Mouse (Mus musculus): ENCODE results near the gene Vps13d. TPM values are rescaled to one million over a fixed set of nuclear protein-coding genes. Genes with fewer than 3 reads are reported as not detected.

The Vps13d gene
- polyA plus RNA-seq, 1 experiment from 2014 or later = 10.3 TPM

GRCm38 (mm10) chr4:145222064-145222463, 27.3 kb upstream of the Vps13d start:
- Histone ChIP-seq H3K4me3 (ENCODE audit: low read depth, low read length) (no peak overlapping the region), H3K27me3 (replicated peaks; ENCODE audit: insufficient read depth, low read length) (no peaks in the 10 kb centered on the region), H3K4me1 (ENCODE audit: insufficient read depth, low read depth, low read length) (no peaks in the 10 kb centered on the region), H3K4me2 (replicated peaks; ENCODE audit: low read depth, low read length) (no peak overlapping the region), H3K36me3 (ENCODE audit: insufficient read depth, low read length) (no peaks in the 10 kb centered on the region), H3K9ac (replicated peaks; ENCODE audit: low read depth) (no peak overlapping the region), H3K27ac (ENCODE audit: low read length) (no peak overlapping the region), H3K9me3 (ENCODE audit: low read length) (no peaks in the 10 kb centered on the region)
- WGBS = 70% methylated on average over 8 of the region's 8 CpGs
- ATAC-seq (peak; percentile 26; the same call in 1 of the 2 replicates), DNase-seq (ENCODE audit: low spot score) (no peak)
- TF ChIP-seq EP300 (IDR thresholded peaks at IDR 0.05) (no peak), CTCF (IDR thresholded peaks at IDR 0.05) (no peak)

- TF ChIP-seq EP300 (IDR thresholded peaks at IDR 0.05) (no peak), CTCF (IDR thresholded peaks at IDR 0.05) (no peak)
- Histone ChIP-seq H3K4me1 (ENCODE audit: insufficient read depth, low read depth, low read length) (no peaks in the 10 kb centered on the region), H3K27me3 (replicated peaks; ENCODE audit: insufficient read depth, low read length) (no peaks in the 10 kb centered on the region), H3K27ac (ENCODE audit: low read length) (no peak overlapping the region), H3K4me2 (replicated peaks; ENCODE audit: low read depth, low read length) (no peak overlapping the region), H3K9ac (replicated peaks; ENCODE audit: low read depth) (no peak overlapping the region), H3K9me3 (ENCODE audit: low read length) (no peaks in the 10 kb centered on the region), H3K36me3 (ENCODE audit: insufficient read depth, low read length) (no peaks in the 10 kb centered on the region), H3K4me3 (ENCODE audit: low read depth, low read length) (no peak overlapping the region)
- ATAC-seq (no peak), DNase-seq (ENCODE audit: low spot score) (no peak)
- WGBS = 66% methylated on average over 2 of the region's 2 CpGs
Measured at GRCm38 (mm10) chr4:145221379-145221778, 26.6 kb upstream of the Vps13d start.

GRCm38 (mm10) chr4:145220001-145220400, 25.2 kb upstream of the Vps13d start:
- Histone ChIP-seq H3K36me3 (ENCODE audit: insufficient read depth, low read length) (no peaks in the 10 kb centered on the region), H3K9me3 (ENCODE audit: low read length) (no peaks in the 10 kb centered on the region), H3K27me3 (replicated peaks; ENCODE audit: insufficient read depth, low read length) (no peaks in the 10 kb centered on the region), H3K27ac (ENCODE audit: low read length) (no peak overlapping the region), H3K4me3 (ENCODE audit: low read depth, low read length) (no peak overlapping the region), H3K4me1 (ENCODE audit: insufficient read depth, low read depth, low read length) (no peaks in the 10 kb centered on the region), H3K9ac (replicated peaks; ENCODE audit: low read depth) (no peak overlapping the region), H3K4me2 (replicated peaks; ENCODE audit: low read depth, low read length) (no peak overlapping the region)
- no peak for ATAC-seq
- DNase-seq (ENCODE audit: low spot score) = no peak
- WGBS = 73% methylated on average over 1 of the region's 1 CpGs
- TF ChIP-seq CTCF (IDR thresholded peaks at IDR 0.05) (no peak), EP300 (IDR thresholded peaks at IDR 0.05) (no peak)

GRCm38 (mm10) chr4:145219240-145219985, 24.6 kb upstream of the Vps13d start:
- DNase-seq (ENCODE audit: low spot score) (peak; percentile 44), ATAC-seq (no peak)
- H3K4me1 ChIP-seq (ENCODE audit: insufficient read depth, low read depth, low read length) = no peaks in the 10 kb centered on the region
- H3K9ac ChIP-seq (replicated peaks; ENCODE audit: low read depth) = no peak overlapping the region
- H3K27me3 ChIP-seq (replicated peaks; ENCODE audit: insufficient read depth, low read length) = no peaks in the 10 kb centered on the region
- H3K27ac ChIP-seq (ENCODE audit: low read length) = no peak overlapping the region
- WGBS = 58% methylated on average over 15 of the region's 15 CpGs
- no peak overlapping the region for H3K4me3 ChIP-seq (ENCODE audit: low read depth, low read length)
- no peaks in the 10 kb centered on the region for H3K9me3 ChIP-seq (ENCODE audit: low read length)
- no peak for TF ChIP-seq EP300 (IDR thresholded peaks at IDR 0.05)
- peak; percentile 69 for TF ChIP-seq CTCF (IDR thresholded peaks at IDR 0.05)
- H3K4me2 ChIP-seq (replicated peaks; ENCODE audit: low read depth, low read length) = no peak overlapping the region
- no peaks in the 10 kb centered on the region for H3K36me3 ChIP-seq (ENCODE audit: insufficient read depth, low read length)

GRCm38 (mm10) chr4:145217837-145218236, 23.0 kb upstream of the Vps13d start:
- no peaks in the 10 kb centered on the region for H3K27me3 ChIP-seq (replicated peaks; ENCODE audit: insufficient read depth, low read length)
- H3K4me2 ChIP-seq (replicated peaks; ENCODE audit: low read depth, low read length) = no peak overlapping the region
- H3K9ac ChIP-seq (replicated peaks; ENCODE audit: low read depth) = no peak overlapping the region
- TF ChIP-seq EP300 (IDR thresholded peaks at IDR 0.05) (no peak), CTCF (IDR thresholded peaks at IDR 0.05) (no peak)
- WGBS = 58% methylated on average over 5 of the region's 5 CpGs
- no peaks in the 10 kb centered on the region for H3K9me3 ChIP-seq (ENCODE audit: low read length)
- no peak overlapping the region for H3K27ac ChIP-seq (ENCODE audit: low read length)
- no peak overlapping the region for H3K4me3 ChIP-seq (ENCODE audit: low read depth, low read length)
- ATAC-seq (no peak), DNase-seq (ENCODE audit: low spot score) (no peak)
- no peaks in the 10 kb centered on the region for H3K4me1 ChIP-seq (ENCODE audit: insufficient read depth, low read depth, low read length)
- H3K36me3 ChIP-seq (ENCODE audit: insufficient read depth, low read length) = no peaks in the 10 kb centered on the region

- 84% methylated on average over 6 of the region's 6 CpGs for WGBS
- H3K36me3 ChIP-seq (ENCODE audit: insufficient read depth, low read length) = no peaks in the 10 kb centered on the region
Measured at GRCm38 (mm10) chr4:145217046-145217445, 22.2 kb upstream of the Vps13d start.

More at GRCm38 (mm10) chr4:145217046-145217445, 22.2 kb upstream of the Vps13d start:
- DNase-seq (ENCODE audit: low spot score) = no peak
- no peaks in the 10 kb centered on the region for H3K4me1 ChIP-seq (ENCODE audit: insufficient read depth, low read depth, low read length)
- no peak overlapping the region for H3K4me3 ChIP-seq (ENCODE audit: low read depth, low read length)
- H3K9me3 ChIP-seq (ENCODE audit: low read length) = no peaks in the 10 kb centered on the region
- H3K4me2 ChIP-seq (replicated peaks; ENCODE audit: low read depth, low read length) = no peak overlapping the region
- TF ChIP-seq EP300 (IDR thresholded peaks at IDR 0.05) (no peak), CTCF (IDR thresholded peaks at IDR 0.05) (no peak)
- H3K27ac ChIP-seq (ENCODE audit: low read length) = no peak overlapping the region
- H3K9ac ChIP-seq (replicated peaks; ENCODE audit: low read depth) = no peak overlapping the region
- no peaks in the 10 kb centered on the region for H3K27me3 ChIP-seq (replicated peaks; ENCODE audit: insufficient read depth, low read length)
- no peak for ATAC-seq
